Mouse (Mus musculus) frontal cortex, postnatal 10 days (tissue): ENCODE measurements around the gene Hhat.

ENCODE experiments used
- DNase-seq, 2 experiments: peaks; one replicate each; pipeline ENCODE4 v3.0.0; 2022; ENCODE audit warnings: low spot score in 2 of 2, mixed read lengths in 1 of 2

Hhat gene

GRCm38 (mm10) chr1:192651981-192652605, 118.9 kb downstream of the Hhat start:
- peak in 1 of 2 experiments; percentile 17 for DNase-seq

GRCm38 (mm10) chr1:192650586-192650985, 120.4 kb downstream of the Hhat start:
- no peak for DNase-seq

GRCm38 (mm10) chr1:192650023-192650422, 121.0 kb downstream of the Hhat start:
- DNase-seq, result no peak

GRCm38 (mm10) chr1:192649233-192649632, 121.8 kb downstream of the Hhat start:
- DNase-seq, result no peak

GRCm38 (mm10) chr1:192647361-192647760, 123.7 kb downstream of the Hhat start:
- no peak for DNase-seq

GRCm38 (mm10) chr1:192642126-192642525, 128.9 kb downstream of the Hhat start:
- no peak for DNase-seq

GRCm38 (mm10) chr1:192639175-192639574, 131.8 kb downstream of the Hhat start:
- no peak for DNase-seq

GRCm38 (mm10) chr1:192621843-192622242, 149.2 kb downstream of the Hhat start:
- no peak for DNase-seq

GRCm38 (mm10) chr1:192613271-192613670, 157.8 kb downstream of the Hhat start:
- DNase-seq, result no peak

- DNase-seq, result no peak
Measured at GRCm38 (mm10) chr1:192611996-192612739, 158.9 kb downstream of the Hhat start.

- no peak for DNase-seq
Measured at GRCm38 (mm10) chr1:192606876-192607275, 164.1 kb downstream of the Hhat start.

GRCm38 (mm10) chr1:192604413-192604812, 166.6 kb downstream of the Hhat start:
- DNase-seq, result no peak

- DNase-seq, result no peak
Measured at GRCm38 (mm10) chr1:192603556-192603955, 167.5 kb downstream of the Hhat start.

GRCm38 (mm10) chr1:192601206-192601605, 169.8 kb downstream of the Hhat start:
- no peak for DNase-seq

- DNase-seq, result no peak
Measured at GRCm38 (mm10) chr1:192599746-192600145, 171.3 kb downstream of the Hhat start.

- DNase-seq, result peak; percentile 53 to 83
Measured at GRCm38 (mm10) chr1:192598380-192598779, 172.6 kb downstream of the Hhat start.

- DNase-seq, result no peak
Measured at GRCm38 (mm10) chr1:192595426-192595825, 175.6 kb downstream of the Hhat start.

- no peak for DNase-seq
Measured at GRCm38 (mm10) chr1:192593492-192593891, 177.5 kb downstream of the Hhat start.

GRCm38 (mm10) chr1:192587451-192587850, 183.6 kb downstream of the Hhat start:
- DNase-seq, result peak; percentile 56 to 72

GRCm38 (mm10) chr1:192585289-192585688, 185.7 kb downstream of the Hhat start:
- DNase-seq, result no peak

- no peak for DNase-seq
Measured at GRCm38 (mm10) chr1:192582921-192583320, 188.1 kb downstream of the Hhat start.

- DNase-seq, result no peak
Measured at GRCm38 (mm10) chr1:192564691-192565090, 206.3 kb downstream of the Hhat start.

- no peak for DNase-seq
Measured at GRCm38 (mm10) chr1:192559341-192559740, 211.7 kb downstream of the Hhat start.
